Mouse (Mus musculus) Patski (cell line): ENCODE results near the gene Ugt1a8. TPM values are rescaled to one million over a fixed set of nuclear protein-coding genes. Genes with fewer than 3 reads are reported as not detected.
"Not testable (repeated sequence)": the region's sequence is repeated elsewhere in the genome, so short reads cannot be mapped to it uniquely, and the experiment has no call there.

Experiments used
- ATAC-seq: fragments of 100-300 bp; one replicate; pipeline ENCODE4 v1.8.0; 2021
- CTCF ChIA-PET: fragments of 350-600 bp; sonication (Branson Sonifier 250); formaldehyde crosslinking; loops from one replicate; lab custom pipeline; 2022; ENCODE audit warnings: inconsistent platforms; lab: Charles Lee
- POLR2A ChIA-PET: fragments of 350-600 bp; sonication (Branson Sonifier 250); formaldehyde crosslinking; loops from one replicate; lab custom pipeline; 2022; ENCODE audit warnings: antibody characterized with exemption, inconsistent platforms; lab: Charles Lee
- DNase-seq: peaks from one replicate; pipeline ENCODE4 v3.0.0-alpha.2; 2011; ENCODE audit warnings: low read depth, low spot score
- H3K27me3 ChIP-seq: fragments of 371-371 bp; one replicate; pipeline ENCODE4 v1.5.1; 2021
- CTCF ChIP-seq: fragments of 100-300 bp; IDR thresholded peaks from one replicate; pipeline ENCODE4 v1.5.1; 2021
- in situ Hi-C: fragments of 300-500 bp; cut with MboI; formaldehyde crosslinking; loops from 3 replicates; pipeline ENCODE4 v1.11.1; 2018; ENCODE audit warnings: low pct_unique_long_range_greater_than_20kb, mixed read lengths
- polyA plus RNA-seq: library from polyadenylated mRNA; unstranded; gene quantifications from one replicate; pipeline ENCODE4 v1.2.3, GENCODE M21; 2021

The Ugt1a8 gene
- not detected for polyA plus RNA-seq

GRCm38 (mm10) chr1:88087513-88087912 is at the start of gene Ugt1a8:
TSS of gene Ugt1a8 (plus strand) at chr1:88087813.
- no peak for DNase-seq
- no peaks in the 10 kb centered on the region for H3K27me3 ChIP-seq
- no peak for TF ChIP-seq CTCF
- ChIA-PET CTCF (no interaction called here), POLR2A (no interaction called here)
- ATAC-seq, result no peak
- in situ Hi-C loops, result no loop called here

- H3K27me3 ChIP-seq, CTCF ChIA-PET, DNase-seq, in situ Hi-C loops, POLR2A ChIA-PET: not testable (repeated sequence)
- peak; percentile 55 for ATAC-seq
These were observed 44.6 kb upstream of the Ugt1a8 start for GRCm38 (mm10) chr1:88043044-88043443.

DNA sequence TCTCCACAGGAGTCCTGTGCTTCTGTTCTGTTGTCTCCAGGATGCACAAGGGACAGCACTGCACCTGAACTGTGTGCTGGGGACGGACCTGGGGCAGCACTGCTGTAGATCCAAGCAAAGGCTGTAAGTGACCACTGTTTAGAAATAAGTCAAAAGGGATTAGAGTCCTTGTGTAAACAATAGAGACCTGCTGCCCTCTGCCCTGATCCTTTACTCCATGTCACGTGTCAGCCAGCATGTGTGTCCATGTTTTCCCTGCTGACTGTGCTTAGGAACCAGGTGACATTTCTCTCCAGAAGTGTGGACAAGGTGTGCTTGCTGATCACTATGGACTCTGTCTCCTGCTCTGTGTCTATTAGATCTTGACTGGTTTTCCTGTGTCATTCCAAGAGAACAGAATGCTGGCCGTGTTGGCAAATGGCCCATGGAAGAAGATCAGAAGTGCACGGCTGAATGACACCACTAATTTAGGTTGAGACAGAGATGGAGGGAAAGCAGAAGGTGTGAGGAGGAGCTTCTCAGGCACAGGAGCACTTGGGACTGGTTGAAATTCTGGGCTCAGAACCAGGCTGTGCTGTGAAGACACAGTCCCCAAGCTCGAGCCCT is 42.7 kb upstream of the Ugt1a8 start:
- ATAC-seq, result peak; percentile 20
- DNase-seq, in situ Hi-C loops, H3K27me3 ChIP-seq, POLR2A ChIA-PET, CTCF ChIA-PET: not testable (repeated sequence)

DNA sequence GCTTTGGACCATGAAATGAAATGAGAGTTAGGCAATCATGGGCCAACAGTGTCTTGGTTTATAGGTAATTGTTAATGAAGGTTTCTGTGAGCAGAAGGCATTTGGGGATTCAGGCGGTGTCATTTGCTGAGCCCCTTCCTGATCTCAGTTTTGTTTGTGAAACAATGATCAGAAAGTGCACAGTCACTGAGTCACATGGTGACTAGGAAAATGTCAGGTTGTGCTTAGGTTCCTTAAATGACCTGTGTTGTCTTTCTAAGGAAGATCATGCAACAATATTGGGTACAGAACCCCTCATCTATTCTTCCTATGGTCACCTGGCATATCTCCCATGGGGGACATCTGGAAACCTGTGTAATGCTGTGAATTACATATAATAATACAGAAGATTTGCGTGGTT is 40.2 kb upstream of the Ugt1a8 start:
- CTCF ChIA-PET, H3K27me3 ChIP-seq, in situ Hi-C loops: not testable (repeated sequence)

GRCm38 (mm10) chr1:88055088-88055487 is 32.5 kb upstream of the Ugt1a8 start, which contains the start of gene Ugt1a10:
TSS of gene Ugt1a10 (plus strand) at chr1:88055388.
- POLR2A ChIA-PET, result no interaction called here
- ATAC-seq (no peak), DNase-seq (no peak)
- H3K27me3 ChIP-seq, result no peaks in the 10 kb centered on the region
- TF ChIP-seq CTCF, result no peak
- CTCF ChIA-PET, result no interaction called here
- in situ Hi-C loops, result no loop called here

More for the DNA sequence above, 40.2 kb upstream of the Ugt1a8 start:
- POLR2A ChIA-PET, DNase-seq, ATAC-seq: not testable (repeated sequence)

- in situ Hi-C loops, DNase-seq, POLR2A ChIA-PET, H3K27me3 ChIP-seq, CTCF ChIA-PET: not testable (repeated sequence)
- ATAC-seq, result peak; percentile 35
These were observed 21.0 kb upstream of the Ugt1a8 start for GRCm38 (mm10) chr1:88066472-88067102.

GRCm38 (mm10) chr1:88070495-88070894 is 17.1 kb upstream of the Ugt1a8 start, which contains the start of gene Ugt1a9:
TSS of gene Ugt1a9 (plus strand) at chr1:88070800.
- no peak for TF ChIP-seq CTCF
- DNase-seq, result no peak
- in situ Hi-C loops, result loop anchor here (10.0 kb wide), 1 partner anchor 46 kb away; no protein-coding TSS in a partner anchor
- ChIA-PET POLR2A (no interaction called here), CTCF (no interaction called here)
- ATAC-seq, result no peak
- peaks cover 10% of the 10 kb centered on the region for H3K27me3 ChIP-seq

DNA sequence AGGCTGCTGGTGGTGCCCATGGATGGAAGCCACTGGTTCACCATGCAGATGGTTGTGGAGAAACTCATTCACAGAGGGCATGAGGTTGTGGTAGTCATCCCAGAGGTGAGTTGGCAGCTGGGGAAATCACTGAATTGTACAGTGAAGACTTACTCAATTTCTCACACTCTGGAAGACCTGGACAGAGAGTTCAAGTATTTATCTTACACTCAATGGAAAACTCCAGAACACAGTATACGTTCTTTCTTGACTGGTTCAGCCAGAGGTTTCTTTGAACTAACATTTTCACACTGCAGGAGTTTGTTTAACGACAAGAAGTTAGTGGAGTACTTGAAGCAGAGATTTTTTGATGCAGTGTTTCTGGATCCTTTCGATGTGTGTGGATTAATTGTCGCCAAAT is 16.7 kb upstream of the Ugt1a8 start:
- no peak for TF ChIP-seq CTCF
- CTCF ChIA-PET, result no interaction called here
- DNase-seq, result no peak
- ATAC-seq, result no peak
- in situ Hi-C loops, result loop anchor here (10.0 kb wide), 1 partner anchor 46 kb away; no protein-coding TSS in a partner anchor
- POLR2A ChIA-PET, result no interaction called here
- peaks cover 10% of the 10 kb centered on the region for H3K27me3 ChIP-seq

GRCm38 (mm10) chr1:88074471-88074870 is 13.1 kb upstream of the Ugt1a8 start:
- H3K27me3 ChIP-seq, result peaks cover 16% of the 10 kb centered on the region
- CTCF ChIA-PET, result no interaction called here
- POLR2A ChIA-PET, result no interaction called here
- no peak for ATAC-seq
- no peak for DNase-seq
- TF ChIP-seq CTCF, result no peak
- in situ Hi-C loops, result loop anchor here (10.0 kb wide), 1 partner anchor 50 kb away; no protein-coding TSS in a partner anchor

GRCm38 (mm10) chr1:88077128-88077527 is 10.5 kb upstream of the Ugt1a8 start:
- ATAC-seq (no peak), DNase-seq (no peak)
- ChIA-PET POLR2A (no interaction called here), CTCF (no interaction called here)
- no peak for TF ChIP-seq CTCF
- in situ Hi-C loops, result loop anchor here (10.0 kb wide), 1 partner anchor 52 kb away; no protein-coding TSS in a partner anchor
- H3K27me3 ChIP-seq, result peaks cover 17% of the 10 kb centered on the region

- CTCF ChIA-PET, result no interaction called here
- DNase-seq (no peak), ATAC-seq (no peak)
- peaks cover 12% of the 10 kb centered on the region for H3K27me3 ChIP-seq
- TF ChIP-seq CTCF, result no peak
- in situ Hi-C loops, result no loop called here
- POLR2A ChIA-PET, result no interaction called here
These were observed 5.9 kb upstream of the Ugt1a8 start for GRCm38 (mm10) chr1:88081670-88082069.
